Mouse (Mus musculus) lung, adult 2 months (tissue): ENCODE results near the gene Nkx2-5.

ENCODE experiments used
- CTCF ChIP-seq: fragments of 200-500 bp; IDR thresholded peaks from 2 replicates; pipeline ENCODE4 v1.5.1; 2011; ENCODE audit warnings: mild to moderate bottlenecking, low read length, control low read depth; ENCODE audit not compliant: insufficient read depth
- POLR2A ChIP-seq: fragments of 200-500 bp; IDR thresholded peaks from 2 replicates; pipeline ENCODE4 v1.6.1; 2011; ENCODE audit warnings: low read depth, mild to moderate bottlenecking, control low read depth, low read length, borderline replicate concordance; ENCODE audit errors: extremely low read depth

DNA sequence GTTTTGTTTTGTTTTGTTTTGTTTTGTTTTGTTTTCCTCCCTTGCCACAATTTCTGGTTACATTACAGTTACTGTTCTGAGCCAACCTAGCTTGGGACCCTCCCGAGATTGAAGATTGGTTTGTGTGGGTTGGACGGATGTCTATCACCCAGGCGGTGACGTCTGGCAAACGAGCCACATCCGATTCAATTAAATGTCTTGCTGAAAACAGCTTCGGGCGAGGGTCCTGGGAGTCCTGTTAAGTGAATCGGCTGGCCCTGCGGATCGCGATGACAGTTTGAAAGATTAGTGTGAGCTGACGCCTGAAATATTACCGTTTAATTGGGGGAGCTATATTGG, 1.6 kb downstream of the Nkx2-5 start:
- TF ChIP-seq CTCF: no peak
- no peak for TF ChIP-seq POLR2A
